Mouse (Mus musculus) T-helper 2 cell (primary cell): ENCODE measurements around the gene Cd28.
"Not testable (repeated sequence)": the region's sequence is repeated elsewhere in the genome, so short reads cannot be mapped to it uniquely, and the experiment has no call there.

Experiments used
- in situ Hi-C: fragments of 300-600 bp; cut with MboI, MseI; formaldehyde crosslinking; loops from one replicate; pipeline ENCODE4 v1.15.1; 2025; ENCODE audit warnings: high pct_unique_total_duplicates

The Cd28 gene

GRCm38 (mm10) chr1:60795677-60796205, 79.1 kb downstream of the Cd28 start:
- in situ Hi-C loops: no loop called here

DNA sequence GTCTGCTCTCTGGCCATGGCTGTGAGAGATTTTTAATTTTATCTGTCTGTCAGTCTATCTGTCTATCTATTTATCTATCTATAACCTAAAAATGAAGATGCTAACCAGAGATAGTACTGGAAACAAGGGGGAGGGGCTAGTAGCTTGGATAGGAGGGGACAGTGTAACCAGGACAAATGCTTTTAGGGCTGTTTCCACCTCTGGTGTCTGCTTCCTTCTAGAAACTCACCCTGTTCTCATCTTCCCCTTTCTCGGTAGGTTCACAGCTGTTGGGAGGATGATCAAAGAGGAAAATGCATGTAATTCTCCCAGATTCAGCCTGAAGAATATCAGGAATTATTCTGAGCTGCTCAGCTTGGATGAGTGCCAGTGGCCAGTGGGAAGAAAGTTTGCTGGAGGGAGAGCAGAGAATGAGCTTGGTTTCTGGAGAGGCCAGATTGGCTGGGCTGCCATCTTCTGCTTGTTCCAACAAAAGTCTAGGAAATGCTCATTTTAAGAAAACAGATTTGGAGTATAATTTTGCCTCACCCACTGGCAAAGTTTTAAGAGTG, 83.3 kb downstream of the Cd28 start:
- in situ Hi-C loops: no loop called here

- in situ Hi-C loops: no loop called here
These were observed 84.6 kb downstream of the Cd28 start for GRCm38 (mm10) chr1:60801210-60801671.

DNA sequence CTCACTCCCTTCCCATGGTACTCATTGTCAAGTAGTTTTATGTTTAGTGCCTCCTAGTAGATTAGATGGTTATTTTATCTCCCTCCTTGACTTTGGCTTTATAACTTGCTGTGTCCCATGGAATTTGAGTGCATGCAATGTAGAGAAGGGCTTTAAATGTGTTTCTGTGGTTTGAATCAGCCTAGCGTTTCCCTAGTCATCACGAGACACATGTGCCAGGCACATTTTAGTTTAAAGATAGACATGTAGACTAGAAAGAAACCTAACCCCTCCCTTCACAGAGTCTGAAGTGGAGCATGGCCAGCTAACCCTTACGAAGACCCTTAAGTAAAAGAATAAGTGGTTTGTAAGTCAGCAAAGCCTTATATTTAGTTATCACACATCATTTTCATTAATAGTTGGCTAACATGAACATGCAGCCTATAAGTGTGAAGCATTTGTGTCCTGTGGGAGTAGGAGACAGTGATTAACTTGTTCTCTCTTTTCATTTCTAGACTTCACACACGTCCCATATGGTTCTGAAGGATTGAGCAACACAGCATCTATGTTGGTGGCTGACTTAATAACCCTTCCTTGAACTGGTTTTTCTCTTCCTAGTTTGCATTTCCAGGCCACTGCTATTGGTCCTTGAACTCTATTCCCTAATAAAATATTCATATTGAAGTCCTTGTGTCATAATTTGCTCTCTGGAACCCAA, 86.7 kb downstream of the Cd28 start:
- in situ Hi-C loops: no loop called here

GRCm38 (mm10) chr1:60803825-60804696, 87.5 kb downstream of the Cd28 start:
- in situ Hi-C loops: no loop called here

GRCm38 (mm10) chr1:60805178-60805577, 88.6 kb downstream of the Cd28 start:
- in situ Hi-C loops: no loop called here

DNA sequence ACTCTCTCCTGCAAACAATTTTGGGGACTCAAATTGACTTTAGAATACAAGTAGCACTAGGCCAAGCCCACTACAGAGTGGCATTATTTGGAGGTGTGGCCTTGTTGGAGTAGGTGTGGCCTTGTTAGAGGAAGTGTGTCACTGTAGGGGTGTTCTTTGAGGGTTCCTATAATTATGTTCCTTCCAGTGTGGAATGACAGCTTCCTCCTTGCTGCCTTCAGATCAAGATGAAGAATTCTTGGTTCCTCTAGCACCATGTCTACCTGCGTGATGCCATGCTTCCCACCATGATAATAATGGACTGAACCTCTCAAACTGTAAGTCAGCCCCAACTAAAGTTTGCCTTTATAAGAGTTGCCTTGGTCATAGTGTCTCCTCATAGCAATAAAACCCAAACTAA, 91.1 kb downstream of the Cd28 start:
- in situ Hi-C loops: no loop called here

DNA sequence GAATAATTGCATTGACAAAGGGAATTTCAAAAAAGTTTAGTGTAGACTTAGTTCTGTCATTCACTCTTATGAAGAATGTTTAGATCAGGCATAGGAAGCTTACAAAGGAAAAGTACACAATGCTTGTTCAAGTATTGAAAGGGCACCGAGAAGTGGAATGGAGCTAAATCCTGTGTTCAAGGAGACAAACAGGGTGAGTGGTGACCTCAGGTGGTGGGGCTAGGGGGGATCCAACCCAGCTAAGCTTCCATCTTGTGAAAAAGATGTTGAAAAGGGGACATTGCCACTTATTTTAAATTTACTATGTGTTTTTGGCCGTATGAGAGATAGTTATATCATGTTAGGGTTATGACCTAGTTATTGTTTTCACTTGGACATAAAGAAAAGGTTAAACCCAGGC, 91.9 kb downstream of the Cd28 start:
- in situ Hi-C loops: no loop called here

DNA sequence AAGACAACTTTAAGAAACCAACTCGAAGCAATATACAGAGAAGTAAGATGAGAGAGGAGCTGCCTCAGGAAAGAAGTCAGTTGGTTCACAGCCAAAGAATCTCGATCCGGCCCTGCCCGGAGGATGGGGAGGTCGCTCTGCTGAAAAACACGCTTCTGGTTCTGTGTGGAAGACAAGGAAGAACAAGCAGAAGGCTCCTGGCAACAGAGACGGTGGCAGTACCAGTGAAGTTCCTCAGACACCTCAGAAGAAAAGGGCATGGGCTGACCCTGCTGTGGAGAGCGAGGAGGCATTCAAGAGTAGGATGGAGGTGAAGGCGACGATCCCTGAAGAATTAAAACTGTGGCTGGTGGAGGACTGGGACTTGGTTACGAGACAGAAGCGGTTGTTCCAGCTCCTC, 92.6 kb downstream of the Cd28 start:
- in situ Hi-C loops: no loop called here

GRCm38 (mm10) chr1:60810821-60811220, 94.2 kb downstream of the Cd28 start:
- in situ Hi-C loops: no loop called here

DNA sequence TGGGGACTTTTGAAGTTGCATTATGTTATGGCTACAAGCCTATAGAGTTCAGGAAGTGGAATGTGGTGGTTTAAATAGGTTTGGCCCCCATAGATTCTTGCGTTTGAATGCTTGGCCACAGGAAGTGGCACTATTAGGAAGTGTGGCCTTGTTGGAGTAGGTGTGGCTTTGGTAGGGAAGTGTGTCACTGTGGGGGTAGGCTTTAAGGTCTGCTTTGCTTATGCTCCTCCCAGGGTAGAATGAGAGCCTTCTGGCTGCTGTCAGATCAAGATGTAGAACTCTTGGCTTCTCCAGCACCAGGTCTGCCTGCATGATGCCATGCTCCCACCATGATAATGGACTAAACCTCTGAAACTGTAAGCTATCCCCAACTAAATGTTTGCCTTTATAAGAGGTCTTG, 95.4 kb downstream of the Cd28 start:
- in situ Hi-C loops: no loop called here

DNA sequence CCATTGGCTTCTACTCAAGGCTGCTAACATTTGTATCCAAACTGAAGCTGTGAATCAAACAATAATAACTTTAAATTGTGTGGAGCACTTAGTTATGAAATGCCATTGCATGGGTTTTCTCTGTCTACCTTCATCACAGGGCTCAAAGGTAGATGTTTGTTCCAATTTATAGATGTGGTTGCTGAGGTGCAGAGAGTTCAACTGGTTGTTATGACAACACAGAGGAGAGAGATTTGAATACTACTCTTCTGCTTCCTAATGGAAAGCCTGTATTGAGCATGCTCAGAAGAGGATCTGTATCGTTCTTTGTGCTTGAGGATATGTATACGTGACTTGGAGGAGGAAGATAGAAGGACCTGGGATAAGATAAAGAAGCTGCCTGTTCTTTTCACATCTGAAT, 96.8 kb downstream of the Cd28 start:
- in situ Hi-C loops: no loop called here

DNA sequence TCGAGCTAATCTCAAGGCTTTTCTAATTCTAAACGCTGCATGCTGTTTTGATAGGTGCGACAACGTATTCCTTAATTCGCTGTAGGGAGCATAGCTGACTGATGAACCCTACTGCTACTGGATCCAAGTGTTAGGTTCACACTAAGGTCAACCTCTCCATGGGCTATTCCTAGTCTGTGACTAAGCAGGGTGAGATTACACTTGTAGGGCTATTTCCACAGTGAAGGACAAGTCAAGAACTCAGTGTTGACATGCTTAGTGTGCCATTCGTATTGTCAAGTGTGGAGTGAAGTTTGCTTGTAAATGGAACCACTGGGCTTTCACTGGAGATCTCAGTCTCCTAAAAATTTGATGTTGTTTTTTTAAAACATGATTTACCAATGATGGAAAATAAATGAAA, 99.3 kb downstream of the Cd28 start:
- in situ Hi-C loops: no loop called here

- in situ Hi-C loops: not testable (repeated sequence)
These were observed 101.9 kb downstream of the Cd28 start for GRCm38 (mm10) chr1:60818491-60818890.

GRCm38 (mm10) chr1:60819993-60820392, 103.4 kb downstream of the Cd28 start:
- in situ Hi-C loops: no loop called here

GRCm38 (mm10) chr1:60820981-60821380, 104.4 kb downstream of the Cd28 start:
- in situ Hi-C loops: no loop called here

- in situ Hi-C loops: no loop called here
These were observed 105.0 kb downstream of the Cd28 start for GRCm38 (mm10) chr1:60821590-60821989.
